Mouse (Mus musculus) R1 (cell line): ENCODE results near the gene Gpank1.

Experiments
- DNase-seq: peaks from one replicate; pipeline ENCODE4 v3.0.0-alpha.2; 2018; ENCODE audit warnings: low read depth, low spot score

Gene Gpank1

DNA sequence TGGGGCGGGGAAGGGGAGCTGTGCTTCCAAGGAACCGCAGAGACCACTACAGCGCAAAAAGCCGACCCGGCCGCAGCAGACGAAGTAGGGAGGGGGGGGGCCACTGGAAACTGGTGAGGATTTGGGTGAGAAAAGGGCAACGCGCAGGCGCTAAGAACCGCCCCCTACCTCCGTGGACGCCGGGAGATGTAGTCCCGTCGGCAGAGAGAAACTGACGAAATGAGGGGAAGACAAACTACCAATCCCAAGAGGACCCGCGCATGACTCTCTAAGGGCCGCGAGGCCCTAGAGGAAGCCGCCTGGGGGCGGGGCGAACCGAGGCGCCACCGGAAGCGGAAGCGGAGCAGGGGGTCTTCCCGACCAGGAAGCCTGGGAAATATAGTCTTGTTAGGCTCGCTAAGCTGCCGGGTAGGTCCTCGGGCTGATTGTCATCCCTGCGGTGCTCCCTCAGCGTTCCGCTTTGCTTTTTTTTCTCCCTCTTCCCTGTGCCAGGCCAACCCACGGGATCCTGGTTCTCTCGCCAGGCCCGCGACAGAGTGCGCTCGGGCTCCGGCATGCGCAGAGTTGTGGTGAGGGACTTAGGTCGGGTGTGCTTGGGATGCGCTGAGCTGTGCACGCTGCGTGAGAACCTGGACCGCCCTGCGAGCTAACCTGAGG, at the start of gene Gpank1:
Gpank1 (plus strand) TSS at position 313 of the 657 bp plus-strand sequence.
- DNase-seq: peak; percentile 100

DNA sequence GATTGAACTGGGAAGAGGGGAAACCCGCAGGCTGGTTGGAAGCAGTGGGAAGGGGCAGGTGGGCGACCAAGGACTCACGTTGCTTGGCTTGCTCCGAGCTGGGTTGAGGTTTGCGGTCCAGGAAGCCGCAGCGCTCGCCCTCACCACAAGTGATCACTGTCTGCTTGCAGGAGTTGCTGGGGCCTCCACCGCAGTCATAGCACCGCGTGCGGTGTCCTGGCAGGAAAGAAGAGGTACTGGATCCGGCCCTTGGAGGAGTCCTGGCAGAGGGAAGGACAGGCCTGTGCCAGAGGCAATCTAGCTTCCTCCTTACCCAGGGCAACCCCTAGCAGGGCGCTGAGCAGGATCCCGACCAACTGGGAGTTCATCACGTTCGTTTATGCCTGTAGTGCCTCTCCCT, 47.2 kb upstream of the Gpank1 start:
- no peak for DNase-seq

- DNase-seq: peak; percentile 74
These were observed 44.6 kb upstream of the Gpank1 start, which contains the start of gene Ly6g6e for GRCm38 (mm10) chr17:35076507-35077176. Gene Ly6g6e (plus strand): TSS chr17:35076902.

- peak; percentile 40 for DNase-seq
These were observed 44.0 kb upstream of the Gpank1 start for GRCm38 (mm10) chr17:35077285-35077684.

DNA sequence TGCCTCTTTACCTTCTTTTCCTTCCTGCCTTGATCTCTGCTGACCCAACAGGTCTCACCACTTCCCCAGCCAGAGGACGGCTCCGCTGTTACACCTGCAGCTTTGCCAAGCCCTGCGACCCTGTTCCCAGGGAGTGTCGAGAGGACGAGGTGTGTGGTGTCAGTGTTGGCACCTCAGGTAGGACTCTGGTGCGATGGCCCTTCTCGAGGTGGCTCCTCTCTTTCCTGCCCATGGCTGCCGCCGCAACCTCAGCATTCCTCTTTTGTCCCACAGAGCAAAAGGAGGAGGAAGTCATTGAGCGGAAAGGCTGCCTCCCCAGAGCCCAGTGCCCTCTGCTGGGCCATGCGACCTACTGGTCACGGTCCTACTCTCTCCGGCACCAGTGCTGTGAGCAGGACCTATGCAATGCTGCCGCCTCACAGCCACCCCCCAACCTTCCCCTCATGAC, 43.4 kb upstream of the Gpank1 start, which contains the start of gene Ly6g6d:
Ly6g6d (minus strand) TSS at position 280 of the 448 bp plus-strand sequence.
- no peak for DNase-seq

GRCm38 (mm10) chr17:35079778-35080177, 41.5 kb upstream of the Gpank1 start:
- no peak for DNase-seq

DNA sequence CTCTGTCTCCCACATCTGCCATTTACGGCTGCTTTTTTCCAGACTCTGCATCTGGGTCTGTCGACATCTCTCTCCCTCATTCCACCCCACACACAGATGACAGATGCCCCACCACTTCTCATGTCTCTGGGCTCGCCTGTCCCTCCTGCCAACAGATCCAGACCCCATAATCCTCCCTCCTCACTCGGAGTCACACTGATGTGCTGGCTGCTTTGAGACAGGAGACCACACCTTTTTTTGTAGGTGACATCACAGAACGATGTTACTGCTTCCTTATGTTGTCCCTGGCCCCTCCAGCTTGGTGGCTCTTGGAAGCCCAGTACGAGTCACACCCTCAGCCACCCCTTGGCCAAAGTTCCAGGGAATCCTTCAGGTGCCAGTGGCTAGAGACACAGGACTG, 41.0 kb upstream of the Gpank1 start:
- no peak for DNase-seq

DNA sequence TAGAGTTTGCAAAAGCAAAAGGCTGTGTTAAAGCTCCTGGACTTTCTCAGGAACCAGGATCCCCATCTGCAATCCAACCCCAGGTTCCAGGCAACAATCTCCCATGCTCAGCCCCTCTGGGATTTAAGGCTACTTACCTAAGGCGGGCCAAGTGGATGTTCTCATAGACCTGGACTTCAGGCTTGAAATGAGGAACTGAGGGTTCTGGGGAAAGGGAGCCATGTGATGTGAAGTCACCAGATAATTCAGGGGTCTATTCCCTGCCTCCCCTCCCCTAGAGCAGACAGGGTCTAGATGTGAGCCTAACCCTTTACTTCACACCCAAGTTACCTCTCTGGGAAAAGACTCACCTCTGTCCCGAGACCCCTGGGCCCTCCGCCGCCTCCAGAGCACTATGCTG, 40.5 kb upstream of the Gpank1 start:
- DNase-seq: no peak

DNA sequence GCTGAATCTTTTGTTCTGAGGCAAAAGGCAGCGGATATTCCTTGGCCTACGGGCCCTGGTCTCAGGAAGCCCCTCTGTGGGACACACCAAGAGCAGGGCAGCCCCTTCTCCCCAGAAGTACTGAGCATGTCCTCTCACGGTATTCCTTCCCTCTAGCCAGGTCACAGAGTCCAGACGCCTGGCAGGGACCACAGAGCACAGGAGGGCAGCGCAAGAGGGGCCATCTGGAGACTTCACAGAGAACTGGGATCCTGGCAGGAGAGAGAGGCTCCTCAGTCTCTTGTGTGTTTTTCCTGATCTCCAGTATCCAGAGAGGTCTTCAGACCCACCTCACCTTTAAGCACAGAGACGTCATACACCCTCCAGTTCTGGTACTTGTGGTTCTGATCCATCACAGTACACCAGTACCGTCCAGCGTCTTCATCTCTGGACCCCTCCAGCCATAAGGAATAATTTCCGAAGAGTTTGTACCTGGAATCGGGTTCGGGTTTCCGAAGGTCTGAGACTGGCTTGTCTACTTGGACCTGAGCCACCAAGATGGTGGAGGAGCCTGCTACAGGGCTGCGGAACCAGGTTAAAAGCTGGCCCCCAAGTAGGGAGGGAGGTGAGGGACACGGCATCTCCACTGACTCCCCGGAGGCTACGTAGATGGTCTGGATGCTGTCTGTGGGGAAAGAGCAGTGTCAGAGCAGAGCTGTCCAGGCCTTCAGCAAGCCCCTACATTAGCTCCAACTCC, 38.2 kb upstream of the Gpank1 start:
- no peak for DNase-seq

DNA sequence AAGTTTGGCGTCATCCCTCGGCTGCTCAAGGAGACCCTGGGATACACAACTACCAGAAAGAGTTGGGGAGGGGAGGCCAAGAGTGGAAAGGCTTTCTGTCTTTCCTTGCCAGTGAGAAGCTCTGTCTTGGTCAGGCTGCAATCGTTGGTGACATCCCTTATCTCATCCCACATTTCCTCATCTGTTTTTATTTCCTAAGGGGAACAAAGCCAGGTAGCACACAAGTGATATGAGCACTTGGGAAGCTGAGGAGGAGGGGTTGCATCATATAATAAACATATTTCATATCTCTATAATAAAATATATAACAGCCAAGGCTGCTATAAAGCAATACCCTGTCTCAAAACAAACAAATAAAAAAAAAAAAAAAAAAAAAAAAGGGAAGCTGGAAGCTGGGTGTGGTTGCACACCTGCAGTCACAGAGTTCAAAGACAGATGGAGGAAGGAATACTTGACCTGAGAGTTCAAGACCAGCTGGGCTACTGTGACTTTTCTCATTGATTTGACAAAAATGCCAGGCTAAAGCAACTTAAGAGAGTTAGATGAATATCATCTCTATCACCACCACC, 37.2 kb upstream of the Gpank1 start:
- DNase-seq: no peak

- DNase-seq: no peak
These were observed 35.9 kb upstream of the Gpank1 start, which contains the start of gene Ly6g6f for GRCm38 (mm10) chr17:35085208-35085865. Gene Ly6g6f (minus strand): TSS chr17:35085610.

DNA sequence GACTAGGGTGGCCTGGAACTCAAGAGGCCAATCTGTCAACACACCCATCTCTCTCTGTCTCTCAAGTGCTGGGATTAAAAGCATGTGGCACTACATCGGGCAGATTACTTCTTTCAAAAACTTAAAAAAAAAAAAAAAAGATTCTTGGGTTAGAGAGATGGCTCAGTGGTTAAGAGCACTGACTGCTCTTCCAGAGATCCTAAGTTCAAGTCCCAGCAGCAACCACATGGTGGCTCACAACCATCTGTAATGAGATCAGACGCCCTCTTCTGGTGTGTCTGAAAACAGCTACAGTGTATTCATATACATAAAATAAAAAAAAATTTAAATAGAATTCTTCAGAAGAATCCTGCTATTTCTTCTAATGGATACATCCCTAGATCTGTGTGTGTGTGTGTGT, 33.1 kb upstream of the Gpank1 start:
- peak; percentile 46 for DNase-seq

DNA sequence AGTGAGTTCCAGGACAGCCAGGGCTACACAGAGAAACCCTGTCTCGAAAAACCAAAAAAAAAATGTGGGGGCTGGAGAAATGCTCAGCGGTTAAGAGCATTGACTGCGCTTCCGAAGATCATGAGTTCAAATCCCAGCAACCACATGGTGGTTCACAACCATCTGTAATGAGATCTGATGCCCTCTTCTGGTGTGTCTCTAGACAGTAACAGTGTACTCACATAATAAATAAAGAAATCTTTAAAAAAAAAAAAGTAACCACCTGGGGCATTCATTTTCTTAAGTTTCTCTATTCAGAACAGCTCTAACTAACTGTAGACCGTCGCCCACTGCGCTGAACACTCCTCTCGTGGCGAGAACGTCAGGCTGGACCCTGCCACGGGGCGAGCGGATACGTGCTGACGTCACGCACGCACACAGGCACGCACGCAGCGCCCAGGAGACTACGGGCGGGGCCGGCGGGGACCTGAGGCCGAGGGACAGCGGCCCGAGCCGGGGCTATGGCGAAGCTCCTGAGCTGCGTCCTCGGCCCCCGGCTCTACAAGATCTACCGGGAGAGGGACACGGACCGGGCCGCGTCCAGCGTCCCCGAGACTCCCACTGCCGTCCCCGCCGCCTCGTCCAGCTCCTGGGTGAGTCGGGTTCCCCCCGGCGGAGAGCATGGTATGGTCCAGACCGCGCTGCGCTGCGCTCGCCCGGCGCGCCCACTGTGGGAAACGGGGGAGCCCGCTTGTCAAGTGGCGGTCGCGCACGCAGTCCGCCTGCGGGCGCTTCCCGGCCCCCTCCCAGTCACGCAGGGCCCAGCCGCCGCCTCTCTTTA, 32.2 kb upstream of the Gpank1 start, which contains the start of gene Abhd16a:
Abhd16a (plus strand) TSS at position 439 of the 820 bp plus-strand sequence.
- peak; percentile 95 for DNase-seq

DNA sequence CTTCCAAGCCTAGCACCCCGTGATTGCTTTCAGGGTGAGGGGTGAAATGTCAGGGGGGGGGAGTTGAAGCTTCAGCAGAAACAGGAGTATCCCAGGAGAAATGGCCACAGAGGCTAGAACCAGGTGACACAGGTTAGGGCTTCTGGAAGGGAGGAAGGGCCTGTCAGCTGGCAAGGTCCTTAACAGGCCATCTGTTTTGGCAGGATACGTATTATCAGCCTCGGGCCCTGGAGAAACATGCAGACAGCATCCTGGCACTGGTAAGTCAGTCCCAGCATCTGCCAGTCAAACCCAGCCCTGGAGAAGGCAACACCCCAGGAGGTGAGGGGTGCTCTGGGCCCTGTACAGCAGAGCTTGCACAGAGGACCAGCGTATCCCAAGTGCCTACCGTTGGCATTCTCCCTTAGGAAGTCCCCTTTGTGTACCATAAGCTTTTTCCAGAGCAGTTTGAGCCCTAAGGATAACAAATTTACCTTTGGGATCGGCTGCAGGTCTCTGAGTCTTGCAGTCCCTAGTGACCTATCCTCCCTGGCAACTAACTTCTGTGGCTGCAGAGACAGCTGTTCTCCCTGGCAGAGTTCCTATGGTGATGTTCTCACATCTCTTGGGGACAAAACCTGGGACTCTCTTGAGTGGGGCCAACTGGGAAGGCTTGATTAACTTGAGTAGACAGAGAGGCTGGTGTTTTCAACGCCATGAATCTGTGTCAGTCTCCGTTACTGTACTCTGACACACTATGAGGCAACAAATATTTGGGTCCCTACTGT, 30.9 kb upstream of the Gpank1 start:
- no peak for DNase-seq

- DNase-seq: no peak
These were observed 28.7 kb upstream of the Gpank1 start for GRCm38 (mm10) chr17:35092403-35093198.

- no peak for DNase-seq
These were observed 26.5 kb upstream of the Gpank1 start for GRCm38 (mm10) chr17:35094475-35095365.

- no peak for DNase-seq
These were observed 24.7 kb upstream of the Gpank1 start for GRCm38 (mm10) chr17:35096597-35096996.

GRCm38 (mm10) chr17:35097164-35097655, 24.0 kb upstream of the Gpank1 start:
- DNase-seq: no peak
